Mouse (Mus musculus): ENCODE results near the gene Maml2. TPM values are rescaled to one million over a fixed set of nuclear protein-coding genes. Genes with fewer than 3 reads are reported as not detected.

Maml2 gene
- polyA plus RNA-seq, 1 experiment from 2014 or later = 1.6 TPM

- TF ChIP-seq CTCF (IDR thresholded peaks at IDR 0.05; ENCODE audit: low read depth) (no peak), EP300 (IDR thresholded peaks at IDR 0.05; ENCODE audit: low read depth) (no peak)
- H3K9ac ChIP-seq (replicated peaks) = no peak overlapping the region
- no peak overlapping the region for H3K27ac ChIP-seq (ENCODE audit: low read depth)
- H3K27me3 ChIP-seq (ENCODE audit: insufficient read depth, low read length) = no peaks in the 10 kb centered on the region
- DNase-seq = no peak
- H3K4me2 ChIP-seq (ENCODE audit: low read depth, low read length) = no peak overlapping the region
- no peaks in the 10 kb centered on the region for H3K9me3 ChIP-seq (ENCODE audit: low read length)
- H3K4me1 ChIP-seq (ENCODE audit: insufficient read depth) = 0 out of 2 replicates have a peak, but pooled peaks cover 7% of the 10 kb centered on the region
- H3K36me3 ChIP-seq (replicated peaks; ENCODE audit: insufficient read depth, low read length) = no peaks in the 10 kb centered on the region
- 85% methylated on average over 5 of the region's 5 CpGs for WGBS (ENCODE audit: insufficient replicate concordance)
- no peak for ATAC-seq
- H3K4me3 ChIP-seq (ENCODE audit: low read depth, low read length) = no peak overlapping the region
Measured at GRCm38 (mm10) chr9:13474951-13475350, 177.2 kb downstream of the Maml2 start.

GRCm38 (mm10) chr9:13479275-13479674, 181.5 kb downstream of the Maml2 start:
- Histone ChIP-seq H3K9ac (replicated peaks) (no peak overlapping the region), H3K4me1 (ENCODE audit: insufficient read depth) (0 out of 2 replicates have a peak, but pooled peaks cover 4% of the 10 kb centered on the region), H3K27ac (ENCODE audit: low read depth) (no peak overlapping the region), H3K27me3 (ENCODE audit: insufficient read depth, low read length) (no peaks in the 10 kb centered on the region), H3K9me3 (ENCODE audit: low read length) (no peaks in the 10 kb centered on the region), H3K4me3 (ENCODE audit: low read depth, low read length) (no peak overlapping the region), H3K4me2 (ENCODE audit: low read depth, low read length) (no peak overlapping the region), H3K36me3 (replicated peaks; ENCODE audit: insufficient read depth, low read length) (no peaks in the 10 kb centered on the region)
- no peak for TF ChIP-seq CTCF (IDR thresholded peaks at IDR 0.05; ENCODE audit: low read depth)
- DNase-seq (no peak), ATAC-seq (no peak)
- 54% methylated on average over 4 of the region's 4 CpGs for WGBS (ENCODE audit: insufficient replicate concordance)

GRCm38 (mm10) chr9:13483199-13484068, 185.7 kb downstream of the Maml2 start:
- 73% methylated on average over 5 of the region's 5 CpGs for WGBS (ENCODE audit: insufficient replicate concordance)
- H3K27me3 ChIP-seq (ENCODE audit: insufficient read depth, low read length) = no peaks in the 10 kb centered on the region
- TF ChIP-seq CTCF (IDR thresholded peaks at IDR 0.05; ENCODE audit: low read depth) (no peak), EP300 (IDR thresholded peaks at IDR 0.05; ENCODE audit: low read depth) (no peak)
- no peaks in the 10 kb centered on the region for H3K9me3 ChIP-seq (ENCODE audit: low read length)
- no peak overlapping the region for H3K9ac ChIP-seq (replicated peaks)
- no peak for DNase-seq
- no peak overlapping the region for H3K27ac ChIP-seq (ENCODE audit: low read depth)
- ATAC-seq = no peak
- 0 out of 2 replicates have a peak overlapping the region, but pooled peaks have one; percentile 15 for H3K4me2 ChIP-seq (ENCODE audit: low read depth, low read length)
- H3K36me3 ChIP-seq (replicated peaks; ENCODE audit: insufficient read depth, low read length) = no peaks in the 10 kb centered on the region
- 0 out of 2 replicates have a peak, but pooled peaks cover 4% of the 10 kb centered on the region for H3K4me1 ChIP-seq (ENCODE audit: insufficient read depth)
- no peak overlapping the region for H3K4me3 ChIP-seq (ENCODE audit: low read depth, low read length)

DNA sequence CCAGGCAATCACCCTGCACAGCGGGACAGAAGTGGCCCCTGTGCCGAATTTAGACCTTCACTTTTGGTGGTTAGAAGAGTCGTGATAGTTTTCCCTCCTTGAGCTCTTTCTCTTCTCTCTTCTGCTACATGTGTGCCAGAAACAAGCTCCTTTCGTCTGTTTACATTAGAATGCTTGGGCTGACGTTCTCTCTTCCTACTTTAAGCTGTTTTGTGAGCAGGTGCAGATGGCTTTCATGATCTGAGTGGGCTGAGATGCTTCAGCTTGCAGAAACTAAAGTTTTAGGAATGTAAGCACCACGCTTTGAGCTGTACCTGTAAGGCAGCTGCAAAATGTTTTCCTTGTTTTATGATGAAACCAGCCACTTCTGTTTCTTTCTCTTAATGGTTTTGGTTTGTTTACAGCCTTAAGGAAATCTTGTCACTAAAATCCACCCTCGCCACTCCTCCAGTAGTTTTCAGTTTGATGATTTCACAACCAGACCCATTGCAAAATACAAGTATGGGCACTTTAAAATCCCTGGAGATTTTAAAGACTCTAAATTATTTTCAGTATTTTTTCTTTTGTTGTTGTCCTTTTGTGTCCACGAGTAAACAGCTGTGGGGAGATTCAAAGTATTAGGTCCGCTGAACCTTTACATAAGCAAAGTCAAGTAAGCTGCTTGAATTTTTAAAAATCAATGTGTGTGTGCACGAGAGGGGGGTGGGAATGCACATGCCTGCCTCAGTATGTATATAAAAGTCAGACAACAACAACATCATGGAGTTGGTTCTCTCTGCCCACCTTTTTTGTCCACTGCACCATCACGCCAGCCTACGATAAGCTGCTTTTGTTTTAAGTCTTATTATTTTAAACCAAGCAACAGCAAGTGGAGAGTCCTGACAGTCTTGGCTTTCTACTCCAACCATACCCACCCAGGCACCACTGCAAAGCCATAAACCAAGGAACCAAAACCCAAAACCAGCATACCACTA, 186.8 kb downstream of the Maml2 start:
- TF ChIP-seq CTCF (IDR thresholded peaks at IDR 0.05; ENCODE audit: low read depth) = no peak
- no peak for TF ChIP-seq EP300 (IDR thresholded peaks at IDR 0.05; ENCODE audit: low read depth)
- Histone ChIP-seq H3K36me3 (replicated peaks; ENCODE audit: insufficient read depth, low read length) (no peaks in the 10 kb centered on the region), H3K4me2 (ENCODE audit: low read depth, low read length) (0 out of 2 replicates have a peak overlapping the region, but pooled peaks have one; percentile 15), H3K9me3 (ENCODE audit: low read length) (no peaks in the 10 kb centered on the region), H3K27me3 (ENCODE audit: insufficient read depth, low read length) (no peaks in the 10 kb centered on the region), H3K4me1 (ENCODE audit: insufficient read depth) (0 out of 2 replicates have a peak, but pooled peaks cover 4% of the 10 kb centered on the region), H3K9ac (replicated peaks) (no peak overlapping the region), H3K27ac (ENCODE audit: low read depth) (peak overlapping the region; percentile 48; the same call in 1 of the 2 replicates), H3K4me3 (ENCODE audit: low read depth, low read length) (no peak overlapping the region)
- DNase-seq = no peak
- ATAC-seq = no peak
- 52% methylated on average over 12 of the region's 12 CpGs for WGBS (ENCODE audit: insufficient replicate concordance)

GRCm38 (mm10) chr9:13485914-13486313, 188.2 kb downstream of the Maml2 start:
- no peaks in the 10 kb centered on the region for H3K27me3 ChIP-seq (ENCODE audit: insufficient read depth, low read length)
- ATAC-seq (no peak), DNase-seq (no peak)
- WGBS (ENCODE audit: insufficient replicate concordance) = 78% methylated on average over 1 of the region's 1 CpGs
- H3K9me3 ChIP-seq (ENCODE audit: low read length) = no peaks in the 10 kb centered on the region
- H3K4me2 ChIP-seq (ENCODE audit: low read depth, low read length) = no peak overlapping the region
- no peak overlapping the region for H3K9ac ChIP-seq (replicated peaks)
- H3K4me3 ChIP-seq (ENCODE audit: low read depth, low read length) = no peak overlapping the region
- TF ChIP-seq EP300 (IDR thresholded peaks at IDR 0.05; ENCODE audit: low read depth) (no peak), CTCF (IDR thresholded peaks at IDR 0.05; ENCODE audit: low read depth) (no peak)
- H3K4me1 ChIP-seq (ENCODE audit: insufficient read depth) = 0 out of 2 replicates have a peak, but pooled peaks cover 4% of the 10 kb centered on the region
- no peaks in the 10 kb centered on the region for H3K36me3 ChIP-seq (replicated peaks; ENCODE audit: insufficient read depth, low read length)
- H3K27ac ChIP-seq (ENCODE audit: low read depth) = no peak overlapping the region

DNA sequence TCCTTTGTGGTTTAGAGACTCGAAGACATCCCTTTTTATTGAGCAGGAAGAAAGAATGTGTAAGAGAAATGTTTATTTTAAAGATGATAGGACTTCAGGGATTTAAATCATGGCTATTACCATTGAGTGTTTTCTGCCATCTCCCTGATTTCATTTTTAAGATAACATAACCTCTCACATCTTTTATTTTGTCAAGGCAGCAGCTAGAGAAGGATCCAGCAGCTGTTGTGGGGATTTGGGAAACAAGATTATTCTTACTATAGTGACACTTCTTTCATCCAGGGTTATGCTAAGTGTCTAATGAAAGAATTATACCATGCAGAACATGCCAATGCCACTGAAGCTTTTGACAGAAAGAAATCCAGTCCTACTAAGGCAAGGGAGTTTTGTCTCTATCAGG, 193.3 kb downstream of the Maml2 start:
- no peak for TF ChIP-seq EP300 (IDR thresholded peaks at IDR 0.05; ENCODE audit: low read depth)
- no peak for TF ChIP-seq CTCF (IDR thresholded peaks at IDR 0.05; ENCODE audit: low read depth)
- H3K36me3 ChIP-seq (replicated peaks; ENCODE audit: insufficient read depth, low read length) = no peaks in the 10 kb centered on the region
- ATAC-seq = no peak
- no peaks in the 10 kb centered on the region for H3K4me1 ChIP-seq (ENCODE audit: insufficient read depth)
- H3K4me2 ChIP-seq (ENCODE audit: low read depth, low read length) = no peak overlapping the region
- no peak for DNase-seq
- H3K9me3 ChIP-seq (ENCODE audit: low read length) = no peaks in the 10 kb centered on the region
- H3K4me3 ChIP-seq (ENCODE audit: low read depth, low read length) = no peak overlapping the region
- no peak overlapping the region for H3K9ac ChIP-seq (replicated peaks)
- H3K27ac ChIP-seq (ENCODE audit: low read depth) = no peak overlapping the region
- 36% methylated on average over 1 of the region's 1 CpGs for WGBS (ENCODE audit: insufficient replicate concordance)
- no peaks in the 10 kb centered on the region for H3K27me3 ChIP-seq (ENCODE audit: insufficient read depth, low read length)
